Mouse (Mus musculus) kidney, postnatal 0 days (tissue): ENCODE data around the gene Isy1. TPM values are rescaled to one million over a fixed set of nuclear protein-coding genes. Genes with fewer than 3 reads are reported as not detected.

Source experiments
- ATAC-seq: fragments of 200-750 bp; cut with Nextera tagmentation; replicated peaks from 2 replicates; pipeline ENCODE4 v1.8.0; 2017; ENCODE audit warnings: low read depth, moderate number of reproducible peaks, moderate TSS enrichment, moderate library complexity; ENCODE audit not compliant: low FRiP score
- DNase-seq: peaks from one replicate; pipeline ENCODE4 v3.0.0-alpha.2; 2016; ENCODE audit warnings: low spot score
- H3K27ac ChIP-seq: fragments of 300-500 bp; sonication (generic); 2 replicates; pipeline ENCODE4 v1.5.1; 2014; ENCODE audit warnings: mild to moderate bottlenecking
- H3K27me3 ChIP-seq: fragments of 300-500 bp; sonication (generic); 2 replicates; pipeline ENCODE4 v1.6.1; 2014; ENCODE audit warnings: low read length, mixed read lengths; ENCODE audit not compliant: insufficient read depth
- H3K36me3 ChIP-seq: fragments of 300-500 bp; sonication (generic); 2 replicates; pipeline ENCODE4 v1.6.1; 2014; ENCODE audit warnings: low read length, mixed read lengths; ENCODE audit not compliant: insufficient read depth
- H3K4me1 ChIP-seq: fragments of 300-500 bp; sonication (generic); replicated peaks from 2 replicates; pipeline ENCODE4 v1.6.1; 2014; ENCODE audit warnings: antibody characterized with exemption, low read length, mixed read lengths; ENCODE audit not compliant: insufficient read depth
- H3K4me2 ChIP-seq: fragments of 300-500 bp; sonication (generic); 2 replicates; pipeline ENCODE4 v1.6.1; 2014; ENCODE audit warnings: mild to moderate bottlenecking, low read length, moderate library complexity, mixed read lengths
- H3K4me3 ChIP-seq: fragments of 300-500 bp; sonication (generic); replicated peaks from 2 replicates; pipeline ENCODE4 v1.5.1; 2014; ENCODE audit warnings: low read depth, low read length
- H3K9ac ChIP-seq: fragments of 300-500 bp; sonication (generic); 2 replicates; pipeline ENCODE4 v1.6.1; 2014; ENCODE audit warnings: low read depth, low read length
- H3K9me3 ChIP-seq: fragments of 300-500 bp; sonication (generic); replicated peaks from 2 replicates; pipeline ENCODE4 v1.6.1; 2016; ENCODE audit warnings: low read length, inconsistent platforms, mixed read lengths
- CTCF ChIP-seq: IDR thresholded peaks from 2 replicates; pipeline ENCODE4 v1.5.1; 2016; ENCODE audit warnings: antibody characterized with exemption, low read depth, mild to moderate bottlenecking, moderate library complexity
- WGBS: fragments of 180-500 bp; shearing (Covaris S2); extraction: QIAGEN DNeasy Blood & Tissue Kit; methylation state at CpG from one replicate; pipeline ENCODE4 v1.1.7; 2014; 5-methylcytosine and 5-hydroxymethylcytosine counted together
- polyA plus RNA-seq: library from polyadenylated mRNA; unstranded; fragments of >200 nt; fragmentation: Nextera tagmentation; extraction: Ambion mirVana; gene quantifications from 2 replicates; pipeline ENCODE4 v1.2.1, GENCODE M21; 2015

Isy1 gene
- polyA plus RNA-seq, 1 experiment from 2014 or later, result 46.6 TPM

DNA sequence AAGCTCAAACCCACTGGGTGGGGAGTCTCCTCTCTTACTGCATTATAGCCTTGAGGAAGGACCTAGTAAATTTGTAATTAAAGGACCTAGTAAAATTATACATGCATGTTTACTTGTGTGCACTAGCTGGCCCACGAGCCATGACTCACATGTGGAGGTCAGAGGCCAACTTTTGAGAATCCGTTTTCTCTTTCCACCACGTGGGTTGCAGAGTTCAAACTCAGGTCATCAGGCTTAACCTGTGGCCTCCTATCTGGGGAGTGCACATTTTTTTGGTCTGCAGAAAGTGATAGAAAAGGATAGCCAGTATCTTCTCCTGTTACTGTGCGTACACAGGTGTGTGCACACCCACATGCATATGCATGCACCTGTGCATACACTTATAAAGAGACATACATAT is 40.4 kb upstream of the Isy1 start:
- no peak for ATAC-seq

DNA sequence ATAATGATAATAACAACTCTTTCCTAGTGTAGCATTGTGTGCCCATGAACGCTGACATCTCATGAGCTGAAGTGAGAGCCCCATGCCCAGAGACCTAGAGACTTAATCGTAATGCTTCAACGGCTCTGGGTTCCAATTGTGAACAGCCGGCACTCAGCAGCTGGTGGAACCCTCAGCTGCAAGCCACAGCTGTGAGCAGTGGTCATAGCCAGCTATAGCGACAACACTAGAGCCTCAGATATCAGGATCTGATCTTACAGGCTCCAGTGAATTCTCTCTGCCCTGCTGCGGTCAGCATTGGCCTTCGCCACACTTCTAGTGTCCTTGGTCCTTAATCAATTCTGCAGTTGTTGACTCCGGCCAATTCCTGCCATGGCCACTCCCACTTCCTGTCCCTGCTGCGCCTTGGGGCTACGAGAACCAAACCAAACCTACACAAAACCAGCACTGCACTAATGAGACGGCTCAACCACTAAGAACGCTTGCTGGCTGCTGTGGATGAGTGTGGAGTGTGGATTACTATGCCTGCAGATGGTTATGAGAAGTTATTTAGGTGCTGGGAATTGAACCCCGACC is 37.6 kb upstream of the Isy1 start:
- peak; percentile 61 for DNase-seq
- H3K9ac ChIP-seq, result no peak overlapping the region
- H3K4me3 ChIP-seq, result no peak overlapping the region
- no peaks in the 10 kb centered on the region for H3K27me3 ChIP-seq
- no peak for TF ChIP-seq CTCF
- H3K4me1 ChIP-seq, result no peaks in the 10 kb centered on the region
- ATAC-seq, result no peak
- no peaks in the 10 kb centered on the region for H3K9me3 ChIP-seq
- no peak overlapping the region for H3K27ac ChIP-seq
- no peak overlapping the region for H3K4me2 ChIP-seq
- WGBS, result 59% methylated on average over 13 of the region's 13 CpGs
- H3K36me3 ChIP-seq, result no peaks in the 10 kb centered on the region

More for the DNA sequence above, 40.4 kb upstream of the Isy1 start:
- DNase-seq, result no peak
- TF ChIP-seq CTCF, result no peak
- Histone ChIP-seq H3K4me3 (no peak overlapping the region), H3K27me3 (no peaks in the 10 kb centered on the region), H3K36me3 (no peaks in the 10 kb centered on the region), H3K4me2 (no peak overlapping the region), H3K4me1 (no peaks in the 10 kb centered on the region), H3K27ac (no peak overlapping the region), H3K9ac (no peak overlapping the region), H3K9me3 (no peaks in the 10 kb centered on the region)
- 27% methylated on average over 4 of the region's 4 CpGs for WGBS

DNA sequence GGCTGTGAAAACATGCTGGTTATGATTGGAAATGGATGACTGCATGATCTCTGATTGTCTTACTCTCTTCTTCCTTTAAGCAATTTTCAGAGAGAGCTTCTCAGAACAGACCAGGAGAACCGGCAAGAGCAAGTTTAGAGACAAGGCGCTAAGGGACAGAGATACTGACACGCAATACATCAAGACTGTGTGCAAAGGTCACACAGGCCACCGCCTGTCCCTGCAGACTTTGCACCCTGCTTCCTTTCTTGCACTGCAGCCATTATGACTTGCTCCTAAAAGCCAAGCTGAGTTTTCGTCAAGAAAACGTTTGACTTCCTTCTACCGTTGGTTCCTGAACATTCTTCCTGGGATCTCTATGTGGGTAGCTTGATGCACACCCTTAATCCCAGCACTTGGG is 37.0 kb upstream of the Isy1 start:
- DNase-seq, result no peak
- Histone ChIP-seq H3K4me3 (no peak overlapping the region), H3K9ac (no peak overlapping the region), H3K4me1 (no peaks in the 10 kb centered on the region), H3K27ac (no peak overlapping the region), H3K9me3 (no peaks in the 10 kb centered on the region), H3K27me3 (no peaks in the 10 kb centered on the region), H3K4me2 (no peak overlapping the region), H3K36me3 (no peaks in the 10 kb centered on the region)
- no peak for ATAC-seq
- TF ChIP-seq CTCF, result no peak
- WGBS, result 74% methylated on average over 7 of the region's 7 CpGs

DNA sequence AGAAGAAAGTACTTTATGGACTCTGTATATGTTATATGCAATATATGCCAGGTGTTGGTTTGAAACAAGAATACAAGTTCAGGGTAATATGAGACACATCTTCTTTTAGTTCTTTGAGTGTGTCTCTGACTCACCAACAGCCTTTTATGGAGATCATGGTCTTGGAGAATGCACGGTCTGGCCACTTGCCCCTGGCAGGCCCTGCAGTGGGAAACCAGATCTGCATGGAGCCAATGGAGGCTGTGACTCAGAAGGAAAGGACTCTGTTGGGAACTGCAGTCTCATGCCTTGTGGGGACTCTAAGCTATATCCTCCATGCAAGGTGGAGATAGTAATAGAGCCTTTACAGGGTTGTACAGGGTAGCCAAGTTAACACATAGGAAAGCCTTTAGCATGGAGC is 36.5 kb upstream of the Isy1 start:
- Histone ChIP-seq H3K4me2 (no peak overlapping the region), H3K27me3 (no peaks in the 10 kb centered on the region), H3K4me3 (no peak overlapping the region), H3K4me1 (no peaks in the 10 kb centered on the region), H3K27ac (no peak overlapping the region), H3K36me3 (no peaks in the 10 kb centered on the region), H3K9me3 (no peaks in the 10 kb centered on the region), H3K9ac (no peak overlapping the region)
- DNase-seq, result no peak
- WGBS, result 73% methylated on average over 1 of the region's 1 CpGs
- no peak for ATAC-seq
- no peak for TF ChIP-seq CTCF

DNA sequence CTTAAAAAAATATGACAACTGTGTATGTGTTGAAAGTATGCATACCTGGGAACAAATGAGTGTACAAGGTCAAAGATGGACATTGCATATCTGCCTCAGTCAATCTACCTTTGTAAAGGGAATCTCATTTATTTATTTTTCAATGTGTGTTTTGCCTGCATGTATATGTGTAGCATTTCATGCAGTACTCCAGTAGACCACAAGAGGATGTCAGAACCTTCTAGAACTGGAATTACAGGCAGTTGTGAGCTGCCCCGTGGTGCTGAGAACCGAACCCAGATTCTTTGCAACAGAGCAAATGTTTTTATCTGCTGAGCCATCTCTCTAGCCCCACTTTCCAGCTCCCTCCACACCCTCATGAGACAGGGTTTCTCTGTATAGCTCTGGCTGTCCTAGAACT is 35.4 kb upstream of the Isy1 start:
- 93% methylated on average over 2 of the region's 2 CpGs for WGBS
- Histone ChIP-seq H3K9ac (no peak overlapping the region), H3K4me3 (no peak overlapping the region), H3K36me3 (no peaks in the 10 kb centered on the region), H3K4me1 (no peaks in the 10 kb centered on the region), H3K27ac (no peak overlapping the region), H3K27me3 (no peaks in the 10 kb centered on the region), H3K9me3 (no peaks in the 10 kb centered on the region), H3K4me2 (no peak overlapping the region)
- ATAC-seq (no peak), DNase-seq (no peak)
- TF ChIP-seq CTCF, result no peak

DNA sequence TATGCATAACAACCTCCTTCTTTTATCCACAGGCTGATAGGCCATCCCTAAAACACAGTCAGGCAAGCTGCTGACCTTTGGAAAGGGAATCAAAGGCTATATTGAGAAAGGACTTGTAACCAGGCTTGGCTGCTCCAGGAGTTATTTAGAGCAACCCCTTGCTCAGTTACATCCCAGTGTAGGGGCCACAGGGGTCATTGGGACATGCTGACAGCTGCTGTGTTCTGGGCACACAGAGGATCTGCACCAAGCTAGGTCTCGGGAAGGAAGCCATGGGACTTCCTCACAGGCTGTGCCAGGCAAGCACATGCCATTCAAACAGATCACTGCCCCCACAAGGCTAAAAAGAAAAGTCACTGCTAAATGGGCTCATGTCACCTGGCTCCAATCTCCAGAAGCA is 34.5 kb upstream of the Isy1 start:
- ATAC-seq (0 out of 2 replicates have a peak, but pooled peaks have one; percentile 52), DNase-seq (no peak)
- Histone ChIP-seq H3K27me3 (no peaks in the 10 kb centered on the region), H3K9ac (no peak overlapping the region), H3K4me2 (no peak overlapping the region), H3K36me3 (no peaks in the 10 kb centered on the region), H3K27ac (no peak overlapping the region), H3K4me1 (no peaks in the 10 kb centered on the region), H3K9me3 (no peaks in the 10 kb centered on the region), H3K4me3 (no peak overlapping the region)
- WGBS, result 55% methylated on average over 1 of the region's 1 CpGs
- no peak for TF ChIP-seq CTCF

DNA sequence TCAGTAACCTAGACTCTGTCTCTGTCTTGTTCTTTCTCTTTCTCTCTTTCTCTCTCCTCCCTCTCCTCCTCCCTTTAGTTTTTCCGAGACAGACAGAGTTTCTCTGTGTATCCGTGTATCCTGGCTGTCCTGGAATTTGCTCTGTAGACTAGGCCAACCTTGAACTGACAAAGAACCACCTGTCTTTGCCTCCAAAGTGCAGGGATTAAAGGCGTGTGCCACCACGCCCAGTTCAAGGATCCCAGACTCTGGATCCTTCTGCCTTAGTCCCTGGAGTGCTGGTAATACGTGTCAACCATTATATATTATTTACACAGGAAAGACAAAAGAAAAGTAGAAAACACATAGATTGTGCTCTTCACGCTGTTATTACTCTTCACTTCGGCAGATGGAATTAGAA is 32.6 kb upstream of the Isy1 start:
- Histone ChIP-seq H3K9me3 (no peaks in the 10 kb centered on the region), H3K27ac (no peak overlapping the region), H3K9ac (no peak overlapping the region), H3K4me2 (no peak overlapping the region), H3K4me1 (no peaks in the 10 kb centered on the region), H3K27me3 (no peaks in the 10 kb centered on the region), H3K36me3 (no peaks in the 10 kb centered on the region), H3K4me3 (no peak overlapping the region)
- DNase-seq (no peak), ATAC-seq (no peak)
- WGBS, result 85% methylated on average over 7 of the region's 7 CpGs
- TF ChIP-seq CTCF, result no peak
